Mouse (Mus musculus) stomach, embryonic 16.5 days (tissue): ENCODE measurements around the gene Atp6v1g2. TPM values are rescaled to one million over a fixed set of nuclear protein-coding genes. Genes with fewer than 3 reads are reported as not detected.
A peak's percentile ranks its signal among the peaks of the same experiment; 100 is the strongest.

Source experiments
- ATAC-seq: fragments of 200-750 bp; cut with Nextera tagmentation; 2 replicates; pipeline ENCODE4 v1.8.0; 2017; ENCODE audit warnings: moderate number of reproducible peaks, moderate TSS enrichment; ENCODE audit not compliant: insufficient read depth, low FRiP score
- H3K27ac ChIP-seq: fragments of 300-500 bp; sonication (generic); 2 replicates; pipeline ENCODE4 v1.5.1; 2014; ENCODE audit warnings: low read length
- H3K27me3 ChIP-seq: fragments of 300-500 bp; sonication (generic); 2 replicates; pipeline ENCODE4 v1.6.1; 2014; ENCODE audit warnings: low read length, control low read depth, mixed read lengths; ENCODE audit not compliant: control insufficient read depth, insufficient read depth
- H3K36me3 ChIP-seq: fragments of 300-500 bp; sonication (generic); 2 replicates; pipeline ENCODE4 v1.6.1; 2014; ENCODE audit warnings: low read length; ENCODE audit not compliant: control insufficient read depth, insufficient read depth
- H3K4me1 ChIP-seq: fragments of 300-500 bp; sonication (generic); 2 replicates; pipeline ENCODE4 v1.6.1; 2014; ENCODE audit warnings: low read length, control low read depth, mixed read lengths; ENCODE audit not compliant: control insufficient read depth, insufficient read depth
- H3K4me2 ChIP-seq: fragments of 300-500 bp; sonication (generic); 2 replicates; pipeline ENCODE4 v1.6.1; 2014; ENCODE audit warnings: low read depth, low read length, mixed read lengths
- H3K4me3 ChIP-seq: fragments of 300-500 bp; sonication (generic); replicated peaks from 2 replicates; pipeline ENCODE4 v1.5.1; 2014; ENCODE audit warnings: mild to moderate bottlenecking, low read length
- H3K9ac ChIP-seq: fragments of 300-500 bp; sonication (generic); 2 replicates; pipeline ENCODE4 v1.6.1; 2014; ENCODE audit warnings: low read length
- H3K9me3 ChIP-seq: fragments of 300-500 bp; sonication (generic); replicated peaks from 2 replicates; pipeline ENCODE4 v1.6.1; 2016; ENCODE audit warnings: low read length, control low read depth; ENCODE audit not compliant: control insufficient read depth
- WGBS: fragments of 180-500 bp; shearing (Covaris S2); extraction: QIAGEN DNeasy Blood & Tissue Kit; methylation state at CpG from one replicate; pipeline ENCODE4 v1.1.7; 2014; 5-methylcytosine and 5-hydroxymethylcytosine counted together
- polyA plus RNA-seq: library from polyadenylated mRNA; unstranded; fragments of >200 nt; fragmentation: Nextera tagmentation; extraction: Ambion mirVana; gene quantifications from 2 replicates; pipeline ENCODE4 v1.2.1, GENCODE M21; 2015

The Atp6v1g2 gene
- polyA plus RNA-seq, 1 experiment from 2014 or later = 6.0 TPM

DNA sequence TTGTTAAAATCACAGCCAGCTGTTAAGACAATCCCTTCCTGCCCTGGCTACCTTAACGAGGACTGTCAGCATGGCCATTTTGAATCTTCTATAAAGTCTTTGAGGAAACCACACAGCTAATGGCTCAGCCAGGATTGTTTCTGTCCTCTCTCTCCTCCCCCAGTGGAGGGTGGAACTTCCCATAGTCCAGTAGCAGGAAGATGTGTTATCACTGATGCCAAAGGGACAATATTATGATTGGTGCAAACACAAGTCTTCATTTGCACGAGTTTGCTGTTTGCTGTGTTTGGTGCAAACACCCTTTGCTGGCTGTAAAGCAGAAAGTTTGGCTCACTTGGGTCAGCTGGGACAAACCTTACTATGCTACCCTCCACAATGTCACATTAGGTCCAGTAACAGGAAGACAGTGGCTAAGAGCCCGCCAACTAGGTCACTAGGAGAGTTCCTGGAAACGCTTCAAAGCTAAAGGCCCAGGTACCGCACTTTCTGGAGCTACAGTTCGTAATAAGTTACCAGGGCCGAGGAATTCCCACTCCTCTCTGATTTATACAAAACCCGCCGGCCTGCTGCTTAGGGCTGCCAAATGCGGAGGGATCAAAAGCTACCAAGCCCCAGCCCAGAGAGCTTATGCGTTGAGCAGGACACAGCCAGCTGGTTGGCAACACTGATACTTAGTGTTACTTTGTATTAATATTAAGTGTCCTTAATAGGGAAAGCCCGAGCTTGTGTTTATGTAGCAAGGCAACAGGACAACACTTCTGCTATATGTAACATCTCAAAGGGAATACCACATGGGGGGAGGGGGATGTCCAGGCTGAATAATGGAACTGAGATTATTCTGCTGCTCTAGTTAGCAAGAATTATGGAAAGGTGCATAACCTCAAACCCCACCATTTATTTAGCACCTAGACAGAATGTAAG, 7.2 kb downstream of the Atp6v1g2 start:
- Histone ChIP-seq H3K4me2 (peak overlapping the region; percentile 68), H3K36me3 (peaks cover 4% of the 10 kb centered on the region), H3K27ac (peak overlapping the region; percentile 99), H3K9me3 (no peaks in the 10 kb centered on the region), H3K27me3 (no peaks in the 10 kb centered on the region), H3K9ac (peak overlapping the region; percentile 95), H3K4me1 (peaks cover 37% of the 10 kb centered on the region), H3K4me3 (peak overlapping the region; percentile 77)
- no peak for ATAC-seq
- WGBS = 24% methylated on average over 12 of the region's 12 CpGs

- ATAC-seq = peak; percentile 91
- Histone ChIP-seq H3K4me3 (peak within 1 kb of the TSS; percentile 77), H3K4me2 (peak within 1 kb of the TSS; percentile 76), H3K27ac (peak within 1 kb of the TSS; percentile 99), H3K9me3 (no peaks in the 10 kb centered on the region), H3K4me1 (peaks cover 38% of the 10 kb centered on the region), H3K27me3 (no peaks in the 10 kb centered on the region), H3K36me3 (peaks cover 12% of the 10 kb centered on the region), H3K9ac (peak within 1 kb of the TSS; percentile 95)
- under 1% methylated on average over 68 of the region's 69 CpGs for WGBS
Observed at GRCm38 (mm10) chr17:35241305-35242014, 8.0 kb downstream of the Atp6v1g2 start, which contains the start of gene Ddx39b. Ddx39b (plus strand) TSS chr17:35241746.

DNA sequence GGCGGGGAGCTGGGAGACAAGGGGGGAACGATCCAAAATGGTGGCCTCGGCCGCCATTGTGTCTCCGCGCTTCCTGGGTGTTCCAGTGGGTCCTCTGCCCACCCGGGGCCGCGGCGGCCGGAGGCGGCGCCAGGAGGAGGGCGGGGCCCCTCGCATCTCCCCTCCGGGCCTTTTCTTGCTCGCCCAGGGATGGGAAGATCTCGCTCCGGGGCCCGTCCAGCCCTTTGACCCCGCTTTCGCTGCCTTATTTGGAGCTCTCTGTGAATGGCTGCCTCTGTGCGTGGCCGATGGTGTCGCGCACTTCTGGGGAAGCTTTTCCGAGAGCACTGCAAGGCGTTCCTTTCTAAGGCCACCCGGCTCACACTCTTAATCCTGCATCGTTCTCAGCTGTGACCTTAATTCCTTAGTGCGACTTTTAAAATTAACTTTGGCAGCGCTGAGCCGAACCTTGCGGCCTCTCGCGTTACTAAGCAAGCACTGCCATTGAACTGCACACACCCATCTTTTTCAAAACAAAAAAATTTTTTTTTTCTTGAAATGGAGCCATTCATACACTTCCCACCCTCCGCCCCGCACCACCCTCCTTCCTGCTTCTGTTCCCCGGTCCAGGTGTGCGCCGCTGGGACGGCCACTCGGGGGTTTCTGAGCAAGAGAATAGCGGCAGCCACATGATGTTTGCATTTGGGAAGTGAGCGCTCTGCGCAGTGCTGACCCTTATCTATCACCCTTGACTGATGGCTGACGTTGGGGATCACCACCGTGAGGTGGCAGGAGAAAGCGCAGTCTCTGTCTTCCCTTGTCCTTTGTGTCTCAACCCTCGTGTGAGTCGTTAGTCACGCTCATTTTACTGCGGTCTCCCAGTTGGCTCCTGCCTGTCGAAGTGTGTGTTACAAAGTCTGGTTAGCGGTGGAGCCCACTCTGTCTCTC, 8.8 kb downstream of the Atp6v1g2 start:
- ATAC-seq = peak; percentile 54
- peaks cover 36% of the 10 kb centered on the region for H3K4me1 ChIP-seq

DNA sequence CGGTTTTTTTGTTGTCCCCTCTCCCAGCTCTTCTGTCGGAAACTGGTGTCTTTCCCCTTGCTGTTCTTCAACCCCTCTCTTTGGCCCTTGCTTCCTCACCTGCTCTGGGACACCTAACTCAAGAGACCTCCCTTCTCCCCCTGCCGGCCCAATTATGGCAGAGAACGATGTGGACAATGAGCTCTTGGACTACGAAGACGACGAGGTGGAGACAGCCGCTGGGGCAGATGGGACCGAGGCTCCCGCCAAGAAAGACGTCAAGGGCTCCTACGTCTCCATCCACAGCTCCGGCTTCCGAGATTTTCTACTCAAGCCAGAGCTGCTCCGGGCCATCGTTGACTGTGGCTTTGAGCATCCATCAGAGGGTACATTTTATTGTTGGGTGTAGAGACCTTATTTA, 9.6 kb downstream of the Atp6v1g2 start:
- Histone ChIP-seq H3K4me2 (peak overlapping the region; percentile 76), H3K27me3 (no peaks in the 10 kb centered on the region), H3K9me3 (no peaks in the 10 kb centered on the region), H3K4me1 (peaks cover 36% of the 10 kb centered on the region), H3K36me3 (peaks cover 28% of the 10 kb centered on the region), H3K27ac (peak overlapping the region; percentile 99), H3K9ac (peak overlapping the region; percentile 95), H3K4me3 (peak overlapping the region; percentile 77)
- no peak for ATAC-seq
- WGBS = 2% methylated on average over 16 of the region's 16 CpGs

More for the DNA sequence above, 8.8 kb downstream of the Atp6v1g2 start:
- Histone ChIP-seq H3K36me3 (peaks cover 20% of the 10 kb centered on the region), H3K4me3 (peak overlapping the region; percentile 77), H3K9me3 (no peaks in the 10 kb centered on the region), H3K27ac (peak overlapping the region; percentile 99), H3K27me3 (no peaks in the 10 kb centered on the region), H3K4me2 (peak overlapping the region; percentile 76), H3K9ac (peak overlapping the region; percentile 95)
- under 1% methylated on average over 54 of the region's 55 CpGs for WGBS

DNA sequence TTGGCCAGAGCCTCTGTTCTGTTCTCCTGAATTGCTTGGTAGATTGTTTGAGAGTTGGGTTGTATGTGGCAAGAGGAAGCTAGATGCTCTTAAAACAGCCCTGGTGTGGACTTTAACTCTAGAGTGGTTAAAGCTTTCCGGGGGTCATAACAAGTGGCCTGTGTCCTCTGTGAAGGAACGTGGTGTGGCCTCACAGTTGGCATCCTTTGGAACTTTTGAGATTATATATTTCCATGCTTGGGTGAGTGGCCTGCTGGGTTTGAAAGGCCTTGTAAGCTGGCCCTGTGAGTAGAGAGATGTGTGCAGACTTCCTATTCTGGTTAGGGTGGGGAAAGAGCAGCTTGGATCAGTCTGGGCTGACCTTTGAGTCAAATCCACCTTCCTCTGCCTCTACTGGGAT, 11.5 kb downstream of the Atp6v1g2 start:
- H3K27me3 ChIP-seq = no peaks in the 10 kb centered on the region
- WGBS = 61% methylated on average over 2 of the region's 2 CpGs
- H3K9me3 ChIP-seq = no peaks in the 10 kb centered on the region
- H3K9ac ChIP-seq = 0 out of 2 replicates have a peak overlapping the region, but pooled peaks have one; percentile 4
- peaks cover 36% of the 10 kb centered on the region for H3K4me1 ChIP-seq
- H3K4me3 ChIP-seq = no peak overlapping the region
- H3K36me3 ChIP-seq = peaks cover 28% of the 10 kb centered on the region
- peak overlapping the region; percentile 76 for H3K4me2 ChIP-seq
- no peak overlapping the region for H3K27ac ChIP-seq
- no peak for ATAC-seq

DNA sequence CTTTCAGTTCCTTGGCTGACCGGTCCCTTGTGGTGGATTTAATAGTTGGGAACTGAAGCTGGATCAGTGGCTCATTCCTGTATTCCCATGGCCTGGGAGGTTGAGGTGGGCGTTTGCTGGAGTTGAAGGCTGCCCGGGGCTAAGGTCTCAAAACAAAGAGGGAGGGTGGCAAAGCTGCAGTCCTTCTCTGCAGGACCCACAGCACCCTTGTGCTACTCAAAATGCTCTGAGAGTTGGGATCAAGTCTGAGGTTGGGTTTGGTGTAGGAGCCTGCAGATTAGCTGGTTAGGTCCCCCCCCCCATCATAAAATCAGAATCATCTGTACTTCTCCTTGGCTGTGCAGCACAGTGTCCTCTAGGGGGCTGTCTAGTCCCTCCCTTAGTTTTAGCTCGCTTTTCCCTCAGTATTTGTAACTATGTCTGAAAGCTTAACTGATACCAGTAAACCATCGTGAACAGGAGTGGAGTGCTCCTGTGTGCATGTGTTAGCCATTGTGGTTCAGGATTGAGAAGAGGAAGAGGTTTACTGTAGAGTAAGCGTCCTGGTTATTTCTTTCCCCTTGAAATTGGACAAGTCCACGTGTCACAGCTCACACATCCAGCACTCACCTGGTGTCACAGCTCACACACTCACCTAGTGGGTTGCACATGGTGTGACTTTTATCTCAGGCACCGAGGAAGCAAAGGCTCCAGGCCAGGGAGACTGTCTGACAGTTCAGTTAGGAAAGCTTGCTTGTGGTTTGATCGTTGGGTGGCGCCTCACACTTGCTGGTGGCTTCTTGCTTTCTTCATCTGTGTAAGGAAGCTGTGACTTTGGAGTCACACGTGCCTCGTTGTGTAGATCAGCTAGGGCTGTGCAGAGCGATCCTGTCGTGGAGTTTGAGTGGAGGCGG, 12.5 kb downstream of the Atp6v1g2 start:
- no peaks in the 10 kb centered on the region for H3K27me3 ChIP-seq
- 77% methylated on average over 15 of the region's 15 CpGs for WGBS
- H3K4me1 ChIP-seq = peaks cover 27% of the 10 kb centered on the region
- no peak for ATAC-seq
- peak overlapping the region; percentile 38 for H3K9ac ChIP-seq
- no peak overlapping the region for H3K27ac ChIP-seq
- no peak overlapping the region for H3K4me2 ChIP-seq
- H3K36me3 ChIP-seq = peaks cover 34% of the 10 kb centered on the region
- H3K4me3 ChIP-seq = no peak overlapping the region
- H3K9me3 ChIP-seq = no peaks in the 10 kb centered on the region

DNA sequence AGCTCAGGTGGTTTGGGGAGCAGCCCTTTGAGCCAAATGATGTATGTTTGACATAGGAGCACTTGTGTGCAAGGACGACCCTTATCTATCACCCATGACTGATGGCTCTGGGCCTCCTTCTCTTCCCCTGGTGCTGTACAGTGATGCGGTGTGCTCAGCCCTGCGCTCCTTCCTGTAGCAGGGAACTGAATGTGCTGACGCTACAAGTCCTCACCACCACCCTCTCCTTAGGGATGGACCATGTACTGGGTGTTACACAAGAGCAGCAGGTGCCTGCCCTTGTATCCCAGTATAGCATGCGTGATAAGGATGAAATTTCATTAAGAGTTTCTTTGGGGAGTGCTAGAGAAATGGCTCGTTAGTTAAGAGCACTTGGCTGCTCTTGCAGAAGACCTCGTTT, 13.7 kb downstream of the Atp6v1g2 start:
- WGBS = 77% methylated on average over 7 of the region's 7 CpGs
- peaks cover 26% of the 10 kb centered on the region for H3K4me1 ChIP-seq
- no peaks in the 10 kb centered on the region for H3K27me3 ChIP-seq
- no peak overlapping the region for H3K9ac ChIP-seq
- H3K9me3 ChIP-seq = no peaks in the 10 kb centered on the region
- H3K4me2 ChIP-seq = no peak overlapping the region
- no peak overlapping the region for H3K4me3 ChIP-seq
- no peak overlapping the region for H3K27ac ChIP-seq
- ATAC-seq = no peak
- peaks cover 41% of the 10 kb centered on the region for H3K36me3 ChIP-seq

DNA sequence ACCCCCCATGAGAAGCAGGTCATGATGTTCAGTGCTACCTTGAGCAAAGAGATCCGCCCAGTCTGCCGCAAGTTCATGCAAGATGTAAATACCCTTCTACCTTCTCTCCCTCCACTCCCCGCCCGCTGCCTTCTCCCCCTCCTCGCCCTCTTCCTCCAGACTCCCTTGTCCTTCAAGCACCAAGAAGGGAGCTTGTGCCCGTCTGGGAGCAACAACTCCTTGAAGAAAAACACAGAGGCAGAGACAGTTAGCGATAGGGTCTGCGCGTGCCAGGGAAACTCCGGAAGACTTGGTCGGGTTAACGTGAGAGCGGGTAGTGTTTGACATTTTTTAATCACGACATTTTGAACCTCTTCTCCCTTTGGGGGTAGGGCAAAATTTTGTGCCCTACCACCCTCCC, 15.5 kb downstream of the Atp6v1g2 start:
- H3K9ac ChIP-seq = no peak overlapping the region
- H3K4me2 ChIP-seq = no peak overlapping the region
- peaks cover 43% of the 10 kb centered on the region for H3K36me3 ChIP-seq
- H3K9me3 ChIP-seq = no peaks in the 10 kb centered on the region
- no peak overlapping the region for H3K4me3 ChIP-seq
- 79% methylated on average over 14 of the region's 14 CpGs for WGBS
- no peak overlapping the region for H3K27ac ChIP-seq
- ATAC-seq = no peak
- no peaks in the 10 kb centered on the region for H3K27me3 ChIP-seq
- peaks cover 18% of the 10 kb centered on the region for H3K4me1 ChIP-seq
